Mouse (Mus musculus) hindbrain, embryonic 15.5 days (tissue): ENCODE measurements at regions not wholly inside any gene's neighbourhood (a gene's known extent, or its start where the extent isn't known, plus 50 kb on each side); places are given as distances from the start of the nearest gene placed in this dataset.

Source experiments
- ATAC-seq: fragments of 200-750 bp; cut with Nextera tagmentation; 2 replicates; pipeline ENCODE4 v1.8.0; 2017; ENCODE audit warnings: low read depth, moderate number of reproducible peaks, moderate TSS enrichment; ENCODE audit not compliant: low FRiP score
- H3K27ac ChIP-seq: fragments of 300-500 bp; sonication (generic); replicated peaks from 2 replicates; pipeline ENCODE4 v1.5.1; 2015; ENCODE audit warnings: mild to moderate bottlenecking, inconsistent platforms
- H3K27me3 ChIP-seq: fragments of 300-500 bp; sonication (generic); 2 replicates; pipeline ENCODE4 v1.6.1; 2015; ENCODE audit warnings: control low read depth, inconsistent platforms
- H3K36me3 ChIP-seq: fragments of 300-500 bp; sonication (generic); 2 replicates; pipeline ENCODE4 v1.6.1; 2015; ENCODE audit warnings: control low read depth, inconsistent platforms
- H3K4me1 ChIP-seq: fragments of 300-500 bp; sonication (generic); replicated peaks from 2 replicates; pipeline ENCODE4 v1.6.1; 2015; ENCODE audit warnings: control low read depth, inconsistent platforms
- H3K4me2 ChIP-seq: fragments of 300-500 bp; sonication (generic); 2 replicates; pipeline ENCODE4 v1.6.1; 2015; ENCODE audit warnings: moderate library complexity, mild to moderate bottlenecking, inconsistent platforms
- H3K4me3 ChIP-seq: fragments of 300-500 bp; sonication (generic); 2 replicates; pipeline ENCODE4 v1.5.1; 2015; ENCODE audit warnings: mild to moderate bottlenecking, inconsistent platforms
- H3K9ac ChIP-seq: fragments of 300-500 bp; sonication (generic); 2 replicates; pipeline ENCODE4 v1.6.1; 2015; ENCODE audit warnings: inconsistent platforms
- H3K9me3 ChIP-seq: fragments of 300-500 bp; sonication (generic); 2 replicates; pipeline ENCODE4 v1.6.1; 2016; ENCODE audit warnings: control low read depth, inconsistent platforms
- WGBS: fragments of 180-500 bp; shearing (Covaris S2); methylation state at CpG from one replicate; pipeline ENCODE4 v1.1.7; 2015; 5-methylcytosine and 5-hydroxymethylcytosine counted together

- Histone ChIP-seq H3K4me3 (no peak overlapping the region), H3K9ac (no peak overlapping the region), H3K27me3 (no peaks in the 10 kb centered on the region), H3K4me1 (no peaks in the 10 kb centered on the region), H3K36me3 (no peaks in the 10 kb centered on the region), H3K27ac (no peak overlapping the region), H3K4me2 (no peak overlapping the region), H3K9me3 (no peaks in the 10 kb centered on the region)
- 72% methylated on average over 2 of the region's 2 CpGs for WGBS
- ATAC-seq = no peak
These were observed 113.1 kb downstream of the Cd55b start for GRCm38 (mm10) chr1:130309746-130310145.

GRCm38 (mm10) chr1:130301828-130302386 lies 120.9 kb downstream of the Cd55b start:
- WGBS = 31% methylated on average over 11 of the region's 11 CpGs
- H3K9ac ChIP-seq = no peak overlapping the region
- no peak overlapping the region for H3K4me3 ChIP-seq
- H3K27me3 ChIP-seq = no peaks in the 10 kb centered on the region
- peaks cover 18% of the 10 kb centered on the region for H3K4me1 ChIP-seq
- H3K27ac ChIP-seq = no peak overlapping the region
- no peaks in the 10 kb centered on the region for H3K9me3 ChIP-seq
- ATAC-seq = no peak; the same call in 1 of the 2 replicates
- 0 out of 2 replicates have a peak overlapping the region, but pooled peaks have one; percentile 10 for H3K4me2 ChIP-seq
- H3K36me3 ChIP-seq = no peaks in the 10 kb centered on the region

GRCm38 (mm10) chr1:130300065-130300815 lies 122.6 kb downstream of the Cd55b start:
- no peak overlapping the region for H3K27ac ChIP-seq
- peaks cover 18% of the 10 kb centered on the region for H3K4me1 ChIP-seq
- H3K9me3 ChIP-seq = no peaks in the 10 kb centered on the region
- H3K36me3 ChIP-seq = no peaks in the 10 kb centered on the region
- H3K27me3 ChIP-seq = no peaks in the 10 kb centered on the region
- peak; percentile 87 for ATAC-seq
- H3K4me2 ChIP-seq = peak overlapping the region; percentile 47
- no peak overlapping the region; the same call in 1 of the 2 replicates for H3K9ac ChIP-seq
- peak overlapping the region; percentile 21; the same call in 1 of the 2 replicates for H3K4me3 ChIP-seq
- 4% methylated on average over 13 of the region's 13 CpGs for WGBS

- Histone ChIP-seq H3K4me2 (peak overlapping the region; percentile 47), H3K36me3 (no peaks in the 10 kb centered on the region), H3K9ac (no peak overlapping the region; the same call in 1 of the 2 replicates), H3K27me3 (no peaks in the 10 kb centered on the region), H3K4me1 (peaks cover 18% of the 10 kb centered on the region), H3K4me3 (0 out of 2 replicates have a peak overlapping the region, but pooled peaks have one; percentile 21), H3K27ac (no peak overlapping the region), H3K9me3 (no peaks in the 10 kb centered on the region)
- no peak for ATAC-seq
- WGBS = 9% methylated on average over 4 of the region's 4 CpGs
These were observed 123.2 kb downstream of the Cd55b start for GRCm38 (mm10) chr1:130299641-130300040.

- Histone ChIP-seq H3K27ac (no peak overlapping the region), H3K9me3 (no peaks in the 10 kb centered on the region), H3K4me1 (peaks cover 18% of the 10 kb centered on the region), H3K4me2 (no peak overlapping the region), H3K36me3 (no peaks in the 10 kb centered on the region), H3K4me3 (no peak overlapping the region), H3K9ac (no peak overlapping the region), H3K27me3 (no peaks in the 10 kb centered on the region)
- 65% methylated on average over 3 of the region's 3 CpGs for WGBS
- no peak for ATAC-seq
These were observed 123.7 kb downstream of the Cd55b start for GRCm38 (mm10) chr1:130299069-130299468.

- no peak overlapping the region for H3K4me3 ChIP-seq
- no peak overlapping the region for H3K27ac ChIP-seq
- H3K4me1 ChIP-seq = peaks cover 18% of the 10 kb centered on the region
- 95% methylated on average over 1 of the region's 1 CpGs for WGBS
- ATAC-seq = no peak
- H3K4me2 ChIP-seq = no peak overlapping the region
- no peaks in the 10 kb centered on the region for H3K9me3 ChIP-seq
- no peaks in the 10 kb centered on the region for H3K36me3 ChIP-seq
- no peaks in the 10 kb centered on the region for H3K27me3 ChIP-seq
- no peak overlapping the region for H3K9ac ChIP-seq
These were observed 124.2 kb downstream of the Cd55b start for GRCm38 (mm10) chr1:130298636-130299035.

DNA sequence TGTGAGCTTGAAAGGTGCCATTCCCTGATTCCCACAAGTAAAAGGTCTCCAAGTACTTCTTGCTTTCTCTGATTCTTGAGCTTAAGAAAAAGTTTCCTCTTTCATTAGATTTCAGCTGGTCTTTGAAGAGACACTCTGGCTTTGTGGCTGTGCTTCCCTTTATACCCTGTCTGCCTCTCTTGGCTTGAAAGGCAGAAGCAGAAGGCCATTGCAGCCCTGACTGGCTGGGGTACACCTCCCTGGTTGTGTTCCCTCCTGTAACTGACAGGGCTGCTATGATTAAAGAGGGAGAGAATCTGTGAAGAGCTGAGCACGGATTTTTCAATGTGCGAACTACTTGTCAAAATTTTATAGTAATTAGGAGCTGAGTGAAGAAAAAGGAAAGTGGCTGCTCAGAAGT lies 125.3 kb downstream of the Cd55b start:
- no peak for ATAC-seq

GRCm38 (mm10) chr1:130285882-130286281 lies 136.9 kb downstream of the Cd55b start:
- no peak overlapping the region for H3K4me2 ChIP-seq
- no peaks in the 10 kb centered on the region for H3K9me3 ChIP-seq
- H3K9ac ChIP-seq = no peak overlapping the region
- no peak for ATAC-seq
- H3K4me3 ChIP-seq = no peak overlapping the region
- H3K27me3 ChIP-seq = no peaks in the 10 kb centered on the region
- WGBS = 85% methylated on average over 6 of the region's 6 CpGs
- H3K36me3 ChIP-seq = no peaks in the 10 kb centered on the region
- H3K4me1 ChIP-seq = no peaks in the 10 kb centered on the region
- no peak overlapping the region for H3K27ac ChIP-seq

More for the DNA sequence above, 125.3 kb downstream of the Cd55b start:
- 47% methylated on average over 2 of the region's 2 CpGs for WGBS
- Histone ChIP-seq H3K9me3 (no peaks in the 10 kb centered on the region), H3K36me3 (no peaks in the 10 kb centered on the region), H3K4me1 (peaks cover 18% of the 10 kb centered on the region), H3K27ac (no peak overlapping the region), H3K4me3 (no peak overlapping the region), H3K4me2 (no peak overlapping the region), H3K27me3 (no peaks in the 10 kb centered on the region), H3K9ac (no peak overlapping the region)

GRCm38 (mm10) chr1:130282153-130282552 lies 140.7 kb downstream of the Cd55b start:
- no peak overlapping the region for H3K4me3 ChIP-seq
- no peaks in the 10 kb centered on the region for H3K36me3 ChIP-seq
- H3K4me2 ChIP-seq = no peak overlapping the region
- H3K27me3 ChIP-seq = no peaks in the 10 kb centered on the region
- no peak overlapping the region for H3K27ac ChIP-seq
- no peaks in the 10 kb centered on the region for H3K4me1 ChIP-seq
- no peak overlapping the region for H3K9ac ChIP-seq
- 84% methylated on average over 3 of the region's 3 CpGs for WGBS
- H3K9me3 ChIP-seq = no peaks in the 10 kb centered on the region
- no peak for ATAC-seq

DNA sequence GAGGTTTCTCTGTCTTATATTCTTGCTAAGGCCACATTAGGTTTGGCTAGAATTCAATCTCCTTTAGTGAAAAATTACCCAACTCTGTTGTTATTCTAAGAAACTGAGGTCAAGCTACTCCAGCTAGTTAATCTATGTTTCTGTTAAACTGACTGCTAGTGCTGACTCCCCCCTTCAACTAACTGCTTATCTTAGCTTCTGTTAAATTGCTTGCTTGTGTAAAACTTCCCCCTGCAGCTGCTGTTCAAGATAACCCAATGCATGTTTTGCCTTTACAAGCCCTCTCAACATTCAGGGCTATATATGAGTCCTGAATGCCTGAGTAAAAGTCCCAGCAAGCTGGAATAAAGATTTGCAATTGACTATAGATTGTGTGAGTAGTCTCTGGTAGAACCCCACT lies 143.6 kb downstream of the Cd55b start:
- H3K4me3 ChIP-seq = no peak overlapping the region
- H3K4me1 ChIP-seq = no peaks in the 10 kb centered on the region
- no peak for ATAC-seq
- H3K9me3 ChIP-seq = no peaks in the 10 kb centered on the region
- H3K27me3 ChIP-seq = no peaks in the 10 kb centered on the region
- H3K27ac ChIP-seq = no peak overlapping the region
- H3K36me3 ChIP-seq = no peaks in the 10 kb centered on the region
- H3K9ac ChIP-seq = no peak overlapping the region
- H3K4me2 ChIP-seq = no peak overlapping the region

- Histone ChIP-seq H3K9me3 (no peaks in the 10 kb centered on the region), H3K27ac (no peak overlapping the region), H3K4me2 (no peak overlapping the region), H3K4me1 (no peaks in the 10 kb centered on the region), H3K9ac (no peak overlapping the region), H3K4me3 (no peak overlapping the region), H3K27me3 (no peaks in the 10 kb centered on the region), H3K36me3 (no peaks in the 10 kb centered on the region)
- no peak for ATAC-seq
These were observed 144.7 kb downstream of the Cd55b start for GRCm38 (mm10) chr1:130278000-130278536.

- H3K27me3 ChIP-seq = no peaks in the 10 kb centered on the region
- no peak for ATAC-seq
- 92% methylated on average over 3 of the region's 3 CpGs for WGBS
These were observed 145.9 kb downstream of the Cd55b start for GRCm38 (mm10) chr1:130276885-130277284.

More at GRCm38 (mm10) chr1:130276885-130277284, 145.9 kb downstream of the Cd55b start:
- H3K4me1 ChIP-seq = no peaks in the 10 kb centered on the region
- no peak overlapping the region for H3K9ac ChIP-seq
- H3K4me2 ChIP-seq = no peak overlapping the region
- H3K9me3 ChIP-seq = no peaks in the 10 kb centered on the region
- H3K4me3 ChIP-seq = no peak overlapping the region
- no peak overlapping the region for H3K27ac ChIP-seq
- no peaks in the 10 kb centered on the region for H3K36me3 ChIP-seq
